Mouse (Mus musculus): ENCODE data around the gene Zkscan7. TPM values are rescaled to one million over a fixed set of nuclear protein-coding genes. Genes with fewer than 3 reads are reported as not detected.
"Not testable (repeated sequence)": the region's sequence is repeated elsewhere in the genome, so short reads cannot be mapped to it uniquely, and the experiment has no call there.

Gene Zkscan7
- polyA plus RNA-seq, 1 experiment from 2014 or later = 1.9 TPM

GRCm38 (mm10) chr9:122847811-122848311, 37.6 kb upstream of the Zkscan7 start:
- not testable (repeated sequence) for H3K4me1 ChIP-seq (ENCODE audit: control insufficient read depth, insufficient read depth, low read length); ATAC-seq (ENCODE audit: insufficient number of reproducible peaks, low FRiP score, low TSS enrichment, low read depth); DNase-seq (ENCODE audit: low spot score); H3K4me3 ChIP-seq (ENCODE audit: low read depth, low read length); H3K27ac ChIP-seq (replicated peaks; ENCODE audit: low read depth, low read length); H3K9me3 ChIP-seq (ENCODE audit: control insufficient read depth, low read length); H3K27me3 ChIP-seq (ENCODE audit: control insufficient read depth, insufficient read depth, low read length); H3K9ac ChIP-seq (ENCODE audit: low read length); H3K4me2 ChIP-seq (ENCODE audit: low read depth, severe bottlenecking)
- 93% methylated on average over 7 of the region's 8 CpGs for whole genome bisulfite sequencing
- peaks cover 24% of the 10 kb centered on the region for H3K36me3 ChIP-seq (ENCODE audit: control insufficient read depth, insufficient read depth, low read length)

GRCm38 (mm10) chr9:122854526-122854925, 31.0 kb upstream of the Zkscan7 start:
- no peaks in the 10 kb centered on the region for H3K27me3 ChIP-seq (ENCODE audit: control insufficient read depth, insufficient read depth, low read length)
- no peak overlapping the region for H3K27ac ChIP-seq (replicated peaks; ENCODE audit: low read depth, low read length)
- H3K4me1 ChIP-seq (ENCODE audit: control insufficient read depth, insufficient read depth, low read length) = no peaks in the 10 kb centered on the region
- H3K36me3 ChIP-seq (ENCODE audit: control insufficient read depth, insufficient read depth, low read length) = peaks cover 68% of the 10 kb centered on the region
- 97% methylated on average over 7 of the region's 7 CpGs for WGBS
- ATAC-seq (ENCODE audit: insufficient number of reproducible peaks, low FRiP score, low TSS enrichment, low read depth) = no peak
- DNase-seq (ENCODE audit: low spot score) = no peak
- H3K4me3 ChIP-seq (ENCODE audit: low read depth, low read length) = no peak overlapping the region
- no peaks in the 10 kb centered on the region for H3K9me3 ChIP-seq (ENCODE audit: control insufficient read depth, low read length)
- H3K4me2 ChIP-seq (ENCODE audit: low read depth, severe bottlenecking) = no peak overlapping the region
- H3K9ac ChIP-seq (ENCODE audit: low read length) = no peak overlapping the region

GRCm38 (mm10) chr9:122855141-122855540, 30.3 kb upstream of the Zkscan7 start:
- H3K9ac ChIP-seq (ENCODE audit: low read length); H3K27me3 ChIP-seq (ENCODE audit: control insufficient read depth, insufficient read depth, low read length); H3K4me2 ChIP-seq (ENCODE audit: low read depth, severe bottlenecking); ATAC-seq (ENCODE audit: insufficient number of reproducible peaks, low FRiP score, low TSS enrichment, low read depth); H3K27ac ChIP-seq (replicated peaks; ENCODE audit: low read depth, low read length); H3K4me1 ChIP-seq (ENCODE audit: control insufficient read depth, insufficient read depth, low read length); H3K4me3 ChIP-seq (ENCODE audit: low read depth, low read length); DNase-seq (ENCODE audit: low spot score); H3K9me3 ChIP-seq (ENCODE audit: control insufficient read depth, low read length): not testable (repeated sequence)
- peaks cover 74% of the 10 kb centered on the region for H3K36me3 ChIP-seq (ENCODE audit: control insufficient read depth, insufficient read depth, low read length)
- WGBS = 91% methylated on average over 1 of the region's 7 CpGs

- Histone ChIP-seq H3K36me3 (ENCODE audit: control insufficient read depth, insufficient read depth, low read length) (peaks cover 77% of the 10 kb centered on the region), H3K27ac (replicated peaks; ENCODE audit: low read depth, low read length) (no peak overlapping the region), H3K4me1 (ENCODE audit: control insufficient read depth, insufficient read depth, low read length) (no peaks in the 10 kb centered on the region), H3K9me3 (ENCODE audit: control insufficient read depth, low read length) (no peaks in the 10 kb centered on the region), H3K27me3 (ENCODE audit: control insufficient read depth, insufficient read depth, low read length) (no peaks in the 10 kb centered on the region), H3K4me3 (ENCODE audit: low read depth, low read length) (no peak overlapping the region), H3K9ac (ENCODE audit: low read length) (no peak overlapping the region), H3K4me2 (ENCODE audit: low read depth, severe bottlenecking) (no peak overlapping the region)
- WGBS = 93% methylated on average over 4 of the region's 4 CpGs
- ATAC-seq (ENCODE audit: insufficient number of reproducible peaks, low FRiP score, low TSS enrichment, low read depth) = no peak
- no peak for DNase-seq (ENCODE audit: low spot score)
Measured at GRCm38 (mm10) chr9:122855617-122856016, 29.9 kb upstream of the Zkscan7 start.

GRCm38 (mm10) chr9:122856716-122857115, 28.8 kb upstream of the Zkscan7 start:
- ATAC-seq (ENCODE audit: insufficient number of reproducible peaks, low FRiP score, low TSS enrichment, low read depth) (no peak), DNase-seq (ENCODE audit: low spot score) (no peak)
- H3K27me3 ChIP-seq (ENCODE audit: control insufficient read depth, insufficient read depth, low read length) = no peaks in the 10 kb centered on the region
- H3K27ac ChIP-seq (replicated peaks; ENCODE audit: low read depth, low read length) = no peak overlapping the region
- H3K9me3 ChIP-seq (ENCODE audit: control insufficient read depth, low read length) = no peaks in the 10 kb centered on the region
- no peak overlapping the region for H3K4me2 ChIP-seq (ENCODE audit: low read depth, severe bottlenecking)
- H3K9ac ChIP-seq (ENCODE audit: low read length) = no peak overlapping the region
- H3K36me3 ChIP-seq (ENCODE audit: control insufficient read depth, insufficient read depth, low read length) = peaks cover 81% of the 10 kb centered on the region
- H3K4me3 ChIP-seq (ENCODE audit: low read depth, low read length) = no peak overlapping the region
- H3K4me1 ChIP-seq (ENCODE audit: control insufficient read depth, insufficient read depth, low read length) = no peaks in the 10 kb centered on the region
- WGBS = 99% methylated on average over 3 of the region's 3 CpGs

GRCm38 (mm10) chr9:122860752-122861151, 24.7 kb upstream of the Zkscan7 start:
- H3K9ac ChIP-seq (ENCODE audit: low read length) = no peak overlapping the region
- no peak overlapping the region for H3K4me3 ChIP-seq (ENCODE audit: low read depth, low read length)
- no peaks in the 10 kb centered on the region for H3K27me3 ChIP-seq (ENCODE audit: control insufficient read depth, insufficient read depth, low read length)
- no peak overlapping the region for H3K27ac ChIP-seq (replicated peaks; ENCODE audit: low read depth, low read length)
- ATAC-seq (ENCODE audit: insufficient number of reproducible peaks, low FRiP score, low TSS enrichment, low read depth) = no peak
- H3K4me1 ChIP-seq (ENCODE audit: control insufficient read depth, insufficient read depth, low read length) = peaks cover 4% of the 10 kb centered on the region; the same call in 1 of the 2 replicates
- H3K36me3 ChIP-seq (ENCODE audit: control insufficient read depth, insufficient read depth, low read length) = peaks cover 56% of the 10 kb centered on the region
- H3K9me3 ChIP-seq (ENCODE audit: control insufficient read depth, low read length) = no peaks in the 10 kb centered on the region
- no peak for DNase-seq (ENCODE audit: low spot score)
- H3K4me2 ChIP-seq (ENCODE audit: low read depth, severe bottlenecking) = no peak overlapping the region

- no peak overlapping the region for H3K4me3 ChIP-seq (ENCODE audit: low read depth, low read length)
Measured at GRCm38 (mm10) chr9:122863731-122864130, 21.8 kb upstream of the Zkscan7 start.

GRCm38 (mm10) chr9:122864848-122865247, 20.6 kb upstream of the Zkscan7 start:
- Histone ChIP-seq H3K4me1 (ENCODE audit: control insufficient read depth, insufficient read depth, low read length) (peaks cover 4% of the 10 kb centered on the region; the same call in 1 of the 2 replicates), H3K27ac (replicated peaks; ENCODE audit: low read depth, low read length) (no peak overlapping the region), H3K9ac (ENCODE audit: low read length) (no peak overlapping the region; the same call in 1 of the 2 replicates), H3K36me3 (ENCODE audit: control insufficient read depth, insufficient read depth, low read length) (peaks cover 24% of the 10 kb centered on the region), H3K4me3 (ENCODE audit: low read depth, low read length) (peak overlapping the region; percentile 67), H3K27me3 (ENCODE audit: control insufficient read depth, insufficient read depth, low read length) (no peaks in the 10 kb centered on the region), H3K4me2 (ENCODE audit: low read depth, severe bottlenecking) (peak overlapping the region; percentile 58), H3K9me3 (ENCODE audit: control insufficient read depth, low read length) (no peaks in the 10 kb centered on the region; the same call in 1 of the 2 replicates)
- 66% methylated on average over 3 of the region's 3 CpGs for WGBS
- ATAC-seq (ENCODE audit: insufficient number of reproducible peaks, low FRiP score, low TSS enrichment, low read depth) = no peak
- DNase-seq (ENCODE audit: low spot score) = no peak

More at GRCm38 (mm10) chr9:122863731-122864130, 21.8 kb upstream of the Zkscan7 start:
- WGBS = 91% methylated on average over 2 of the region's 2 CpGs
- peaks cover 35% of the 10 kb centered on the region for H3K36me3 ChIP-seq (ENCODE audit: control insufficient read depth, insufficient read depth, low read length)
- H3K9ac ChIP-seq (ENCODE audit: low read length) = no peak overlapping the region
- H3K27me3 ChIP-seq (ENCODE audit: control insufficient read depth, insufficient read depth, low read length) = no peaks in the 10 kb centered on the region
- ATAC-seq (ENCODE audit: insufficient number of reproducible peaks, low FRiP score, low TSS enrichment, low read depth) (no peak), DNase-seq (ENCODE audit: low spot score) (no peak)
- H3K4me1 ChIP-seq (ENCODE audit: control insufficient read depth, insufficient read depth, low read length) = peaks cover 4% of the 10 kb centered on the region; the same call in 1 of the 2 replicates
- H3K27ac ChIP-seq (replicated peaks; ENCODE audit: low read depth, low read length) = no peak overlapping the region
- no peak overlapping the region for H3K4me2 ChIP-seq (ENCODE audit: low read depth, severe bottlenecking)
- no peaks in the 10 kb centered on the region; the same call in 1 of the 2 replicates for H3K9me3 ChIP-seq (ENCODE audit: control insufficient read depth, low read length)

- Histone ChIP-seq H3K4me1 (ENCODE audit: control insufficient read depth, insufficient read depth, low read length) (peaks cover 4% of the 10 kb centered on the region; the same call in 1 of the 2 replicates), H3K27ac (replicated peaks; ENCODE audit: low read depth, low read length) (no peak within 1 kb of the TSS), H3K4me2 (ENCODE audit: low read depth, severe bottlenecking) (peak within 1 kb of the TSS; percentile 58), H3K9ac (ENCODE audit: low read length) (peak within 1 kb of the TSS; percentile 88), H3K27me3 (ENCODE audit: control insufficient read depth, insufficient read depth, low read length) (no peaks in the 10 kb centered on the region), H3K4me3 (ENCODE audit: low read depth, low read length) (peak within 1 kb of the TSS; percentile 67), H3K9me3 (ENCODE audit: control insufficient read depth, low read length) (no peaks in the 10 kb centered on the region; the same call in 1 of the 2 replicates), H3K36me3 (ENCODE audit: control insufficient read depth, insufficient read depth, low read length) (peaks cover 15% of the 10 kb centered on the region)
- DNase-seq (ENCODE audit: low spot score) (peak; percentile 88), ATAC-seq (ENCODE audit: insufficient number of reproducible peaks, low FRiP score, low TSS enrichment, low read depth) (peak; percentile 90)
- WGBS = under 1% methylated on average over 34 of the region's 34 CpGs
Measured at GRCm38 (mm10) chr9:122865697-122866166, 19.8 kb upstream of the Zkscan7 start, which contains the start of gene Zfp445. TSS of gene Zfp445 (minus strand) at chr9:122866006.
